Mouse (Mus musculus): ENCODE data around the gene Vezt. TPM values are rescaled to one million over a fixed set of nuclear protein-coding genes. Genes with fewer than 3 reads are reported as not detected.

The Vezt gene
- total and polyA plus RNA-seq, 2 experiments from 2014 or later = 34.4 to 51.6 TPM

DNA sequence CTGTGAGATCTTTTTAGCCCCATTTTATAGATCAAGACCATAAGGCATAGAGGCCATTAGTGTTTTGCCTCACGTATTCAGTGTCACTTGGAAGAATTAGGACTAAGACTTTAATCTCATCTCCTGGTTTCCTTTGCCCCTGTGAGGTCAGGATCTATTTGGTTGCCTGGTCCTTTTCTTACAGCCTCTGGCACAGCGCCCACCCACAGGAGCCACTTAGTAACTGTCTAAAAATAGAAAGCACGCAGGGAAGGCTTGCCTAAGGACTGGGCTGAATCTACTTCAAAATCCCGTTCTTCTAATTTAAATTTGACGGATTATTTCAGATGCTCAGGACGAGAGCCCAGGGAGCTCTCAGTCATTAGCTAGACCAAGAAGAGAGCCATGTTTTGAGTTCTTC, 116.9 kb downstream of the Vezt start:
- no peak for TF ChIP-seq CTCF (IDR thresholded peaks at IDR 0.05; ENCODE audit: low read depth)
- H3K4me2 ChIP-seq (ENCODE audit: low read depth, low read length) = no peak overlapping the region
- H3K27ac ChIP-seq = no peak overlapping the region
- no peaks in the 10 kb centered on the region for H3K36me3 ChIP-seq (ENCODE audit: insufficient read depth, low read length)
- H3K27me3 ChIP-seq (ENCODE audit: insufficient read depth, low read length) = no peaks in the 10 kb centered on the region
- H3K4me3 ChIP-seq (ENCODE audit: low read length) = no peak overlapping the region
- no peaks in the 10 kb centered on the region for H3K9me3 ChIP-seq (ENCODE audit: low read length)
- H3K9ac ChIP-seq (replicated peaks; ENCODE audit: low read length) = no peak overlapping the region
- WGBS = 35% methylated on average over 6 of the region's 6 CpGs
- DNase-seq (ENCODE audit: low spot score) (peak; percentile 27), ATAC-seq (no peak)
- peaks cover 6% of the 10 kb centered on the region; the same call in 1 of the 2 replicates for H3K4me1 ChIP-seq (ENCODE audit: insufficient read depth, low read length)

DNA sequence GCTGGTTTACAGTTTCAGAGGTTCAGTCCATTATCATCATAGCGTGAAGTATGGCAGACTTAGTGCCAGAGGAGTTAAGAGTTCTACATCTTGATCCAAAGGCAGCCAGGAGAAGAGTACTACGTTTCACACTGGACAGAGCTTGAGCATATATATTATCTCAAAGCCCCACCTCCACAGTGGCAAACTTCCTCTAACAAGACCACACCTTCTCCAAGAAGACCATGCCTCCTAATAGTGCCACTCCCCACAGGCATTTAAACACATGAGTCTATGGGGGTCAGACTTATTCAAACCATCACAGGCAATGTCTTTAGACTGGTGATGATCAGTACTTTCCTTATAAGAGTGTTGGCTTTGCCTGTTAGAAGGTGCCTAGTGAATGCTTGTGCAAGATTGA, 117.5 kb downstream of the Vezt start:
- no peak for TF ChIP-seq CTCF (IDR thresholded peaks at IDR 0.05; ENCODE audit: low read depth)
- H3K4me2 ChIP-seq (ENCODE audit: low read depth, low read length) = no peak overlapping the region
- H3K4me1 ChIP-seq (ENCODE audit: insufficient read depth, low read length) = peaks cover 6% of the 10 kb centered on the region; the same call in 1 of the 2 replicates
- H3K9me3 ChIP-seq (ENCODE audit: low read length) = no peaks in the 10 kb centered on the region
- no peak overlapping the region for H3K27ac ChIP-seq
- ATAC-seq = no peak
- no peaks in the 10 kb centered on the region for H3K36me3 ChIP-seq (ENCODE audit: insufficient read depth, low read length)
- H3K9ac ChIP-seq (replicated peaks; ENCODE audit: low read length) = no peak overlapping the region
- 85% methylated on average over 2 of the region's 2 CpGs for WGBS
- no peak overlapping the region for H3K4me3 ChIP-seq (ENCODE audit: low read length)
- no peaks in the 10 kb centered on the region for H3K27me3 ChIP-seq (ENCODE audit: insufficient read depth, low read length)
- no peak for DNase-seq (ENCODE audit: low spot score)

DNA sequence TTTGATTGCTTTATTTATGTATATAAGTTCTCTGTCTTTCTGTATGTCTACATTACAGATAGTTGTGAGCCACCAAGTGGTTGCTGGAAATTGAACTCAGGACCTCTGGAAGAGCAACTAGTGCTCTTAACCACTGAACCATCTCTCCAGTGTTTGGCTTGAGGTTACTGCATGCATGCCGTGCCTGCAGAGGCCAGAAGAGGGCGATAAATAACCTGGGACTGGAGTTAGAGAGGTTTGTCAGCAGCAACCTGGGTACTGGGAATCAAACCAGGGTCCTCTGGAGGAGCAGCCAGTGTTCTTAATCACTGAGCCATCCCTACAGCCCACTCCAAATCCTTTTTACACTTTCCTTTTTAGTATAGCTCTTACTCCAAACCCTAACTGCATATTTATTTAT, 118.8 kb downstream of the Vezt start:
- no peaks in the 10 kb centered on the region for H3K36me3 ChIP-seq (ENCODE audit: insufficient read depth, low read length)
- H3K4me2 ChIP-seq (ENCODE audit: low read depth, low read length) = no peak overlapping the region
- no peak; the same call in 1 of the 2 replicates for TF ChIP-seq CTCF (IDR thresholded peaks at IDR 0.05; ENCODE audit: low read depth)
- 85% methylated on average over 2 of the region's 2 CpGs for WGBS
- H3K9ac ChIP-seq (replicated peaks; ENCODE audit: low read length) = no peak overlapping the region
- no peak overlapping the region for H3K4me3 ChIP-seq (ENCODE audit: low read length)
- ATAC-seq = no peak
- H3K4me1 ChIP-seq (ENCODE audit: insufficient read depth, low read length) = peaks cover 6% of the 10 kb centered on the region; the same call in 1 of the 2 replicates
- no peak for DNase-seq (ENCODE audit: low spot score)
- H3K27me3 ChIP-seq (ENCODE audit: insufficient read depth, low read length) = no peaks in the 10 kb centered on the region
- no peak overlapping the region for H3K27ac ChIP-seq
- H3K9me3 ChIP-seq (ENCODE audit: low read length) = no peaks in the 10 kb centered on the region

DNA sequence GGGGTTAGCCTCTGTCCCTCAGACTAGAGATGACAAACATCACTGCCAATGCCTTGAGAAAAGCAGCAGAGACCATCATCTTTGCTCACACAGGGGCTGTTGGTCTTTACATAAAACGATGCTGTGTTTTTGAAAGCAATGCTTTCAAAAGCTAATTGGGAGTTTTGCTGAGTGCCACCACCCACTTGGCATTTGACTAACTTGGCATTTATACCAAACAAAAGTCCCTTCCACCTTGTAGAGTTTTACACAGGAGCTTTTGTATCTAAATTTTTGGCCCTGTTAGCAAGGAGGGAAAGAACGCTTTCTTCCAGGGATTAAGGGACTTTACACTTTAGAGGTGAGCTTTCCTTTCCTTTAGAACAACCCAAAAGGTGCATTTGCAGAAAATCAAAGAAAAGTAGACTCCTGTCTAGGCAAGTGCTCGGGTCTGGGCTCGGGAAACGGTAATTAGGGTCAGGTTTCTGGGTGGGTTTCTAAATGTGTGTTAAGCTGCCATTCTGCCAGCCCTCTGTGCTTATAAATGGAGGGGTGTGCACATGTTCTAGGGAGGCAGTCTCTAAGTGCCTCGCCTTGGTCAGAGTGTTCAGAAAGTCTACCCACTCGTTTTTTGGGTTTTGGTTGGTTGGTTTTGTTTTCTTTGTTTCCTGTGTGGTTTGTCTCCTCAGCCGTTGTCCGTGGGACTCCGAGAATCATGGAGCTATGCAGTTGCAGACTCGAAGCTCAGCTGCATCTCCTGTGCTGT, 119.9 kb downstream of the Vezt start:
- no peak for TF ChIP-seq CTCF (IDR thresholded peaks at IDR 0.05; ENCODE audit: low read depth)
- Histone ChIP-seq H3K27me3 (ENCODE audit: insufficient read depth, low read length) (no peaks in the 10 kb centered on the region), H3K36me3 (ENCODE audit: insufficient read depth, low read length) (no peaks in the 10 kb centered on the region), H3K9ac (replicated peaks; ENCODE audit: low read length) (no peak overlapping the region), H3K9me3 (ENCODE audit: low read length) (no peaks in the 10 kb centered on the region), H3K4me3 (ENCODE audit: low read length) (no peak overlapping the region), H3K4me2 (ENCODE audit: low read depth, low read length) (peak overlapping the region; percentile 31; the same call in 1 of the 2 replicates), H3K4me1 (ENCODE audit: insufficient read depth, low read length) (peaks cover 6% of the 10 kb centered on the region; the same call in 1 of the 2 replicates), H3K27ac (no peak overlapping the region)
- ATAC-seq (no peak), DNase-seq (ENCODE audit: low spot score) (no peak)
- 34% methylated on average over 11 of the region's 11 CpGs for WGBS

DNA sequence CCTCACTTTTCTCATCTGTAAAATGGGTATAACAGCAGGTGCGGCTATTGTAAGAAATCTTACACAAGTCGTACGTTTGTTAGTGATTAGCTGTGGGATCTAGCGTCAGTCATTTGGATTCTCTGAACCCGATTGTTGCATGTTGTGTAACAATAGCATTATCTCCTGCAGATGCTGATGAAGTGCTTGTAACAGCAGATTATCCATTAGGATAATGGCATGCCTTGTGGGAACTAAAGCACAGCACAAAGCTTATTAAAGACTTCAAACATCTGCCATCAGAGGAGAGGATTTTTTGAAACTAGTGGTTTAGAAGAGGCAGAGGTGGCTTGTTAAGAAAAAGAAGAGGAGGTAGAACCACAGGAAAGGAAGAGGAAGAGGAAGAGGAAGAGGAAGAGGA, 122.1 kb downstream of the Vezt start:
- ATAC-seq = no peak

DNA sequence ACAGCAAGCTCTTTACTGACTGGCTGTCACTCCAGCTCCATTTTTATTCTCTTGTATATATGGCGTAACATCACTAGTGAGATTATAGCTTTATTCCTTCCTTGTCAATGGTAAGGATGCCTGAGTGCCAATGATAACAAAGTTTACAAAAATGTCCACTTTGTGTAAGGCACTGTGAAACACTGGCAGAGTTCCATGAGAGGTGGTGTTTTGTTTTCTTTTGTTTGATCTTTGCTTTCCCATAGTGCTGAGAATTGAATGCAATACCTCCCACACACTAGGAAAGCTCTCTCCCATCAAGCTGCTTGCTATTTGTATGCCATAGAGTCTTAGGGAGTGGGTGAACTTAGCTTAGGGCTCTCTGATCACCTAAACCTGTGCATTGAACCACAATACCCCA, 122.7 kb downstream of the Vezt start:
- H3K4me2 ChIP-seq (ENCODE audit: low read depth, low read length) = no peak overlapping the region
- no peak overlapping the region for H3K4me3 ChIP-seq (ENCODE audit: low read length)
- WGBS = 85% methylated on average over 1 of the region's 1 CpGs
- DNase-seq (ENCODE audit: low spot score) = no peak
- H3K9ac ChIP-seq (replicated peaks; ENCODE audit: low read length) = no peak overlapping the region
- TF ChIP-seq CTCF (IDR thresholded peaks at IDR 0.05; ENCODE audit: low read depth) = no peak
- no peaks in the 10 kb centered on the region for H3K9me3 ChIP-seq (ENCODE audit: low read length)
- no peaks in the 10 kb centered on the region for H3K27me3 ChIP-seq (ENCODE audit: insufficient read depth, low read length)
- ATAC-seq = no peak
- H3K27ac ChIP-seq = no peak overlapping the region
- H3K4me1 ChIP-seq (ENCODE audit: insufficient read depth, low read length) = no peaks in the 10 kb centered on the region
- no peaks in the 10 kb centered on the region for H3K36me3 ChIP-seq (ENCODE audit: insufficient read depth, low read length)

More for the DNA sequence above, 122.1 kb downstream of the Vezt start:
- Histone ChIP-seq H3K4me3 (ENCODE audit: low read length) (no peak overlapping the region), H3K9ac (replicated peaks; ENCODE audit: low read length) (no peak overlapping the region), H3K36me3 (ENCODE audit: insufficient read depth, low read length) (no peaks in the 10 kb centered on the region), H3K4me1 (ENCODE audit: insufficient read depth, low read length) (no peaks in the 10 kb centered on the region), H3K27me3 (ENCODE audit: insufficient read depth, low read length) (no peaks in the 10 kb centered on the region), H3K27ac (no peak overlapping the region), H3K9me3 (ENCODE audit: low read length) (no peaks in the 10 kb centered on the region), H3K4me2 (ENCODE audit: low read depth, low read length) (no peak overlapping the region)
- peak; percentile 5 for DNase-seq (ENCODE audit: low spot score)
- no peak for TF ChIP-seq CTCF (IDR thresholded peaks at IDR 0.05; ENCODE audit: low read depth)
- 81% methylated on average over 5 of the region's 5 CpGs for WGBS
